Mouse (Mus musculus) stomach, embryonic 14.5 days (tissue): ENCODE data around the gene Ift81. TPM values are rescaled to one million over a fixed set of nuclear protein-coding genes. Genes with fewer than 3 reads are reported as not detected.
A peak's percentile ranks its signal among the peaks of the same experiment; 100 is the strongest.

Experiments
- ATAC-seq: fragments of 200-750 bp; cut with Nextera tagmentation; 2 replicates; pipeline ENCODE4 v1.8.0; 2017; ENCODE audit warnings: low read depth, moderate TSS enrichment; ENCODE audit not compliant: insufficient number of reproducible peaks, insufficient read depth, low FRiP score
- H3K27ac ChIP-seq: fragments of 300-500 bp; sonication (generic); 2 replicates; pipeline ENCODE4 v1.5.1; 2014; ENCODE audit warnings: mild to moderate bottlenecking, low read length, moderate library complexity, mixed read lengths
- H3K27me3 ChIP-seq: fragments of 300-500 bp; sonication (generic); 2 replicates; pipeline ENCODE4 v1.6.1; 2014; ENCODE audit warnings: low read length, control low read depth, mixed read lengths; ENCODE audit not compliant: control insufficient read depth, insufficient read depth
- H3K36me3 ChIP-seq: fragments of 300-500 bp; sonication (generic); 2 replicates; pipeline ENCODE4 v1.6.1; 2014; ENCODE audit warnings: mild to moderate bottlenecking, control low read depth, low read length, moderate library complexity, mixed read lengths; ENCODE audit not compliant: control insufficient read depth, insufficient read depth
- H3K4me1 ChIP-seq: fragments of 300-500 bp; sonication (generic); 2 replicates; pipeline ENCODE4 v1.6.1; 2014; ENCODE audit warnings: low read length, control low read depth, mixed read lengths; ENCODE audit not compliant: control insufficient read depth, insufficient read depth
- H3K4me2 ChIP-seq: fragments of 300-500 bp; sonication (generic); replicated peaks from 2 replicates; pipeline ENCODE4 v1.6.1; 2014; ENCODE audit warnings: low read depth, low read length, control low read depth
- H3K4me3 ChIP-seq: fragments of 300-500 bp; sonication (generic); 2 replicates; pipeline ENCODE4 v1.5.1; 2014; ENCODE audit warnings: low read depth, low read length, control low read depth
- H3K9ac ChIP-seq: fragments of 300-500 bp; sonication (generic); replicated peaks from 2 replicates; pipeline ENCODE4 v1.6.1; 2014; ENCODE audit warnings: low read depth, mild to moderate bottlenecking, control low read depth, low read length, moderate library complexity, mixed read lengths
- H3K9me3 ChIP-seq: fragments of 300-500 bp; sonication (generic); 2 replicates; pipeline ENCODE4 v1.6.1; 2016; ENCODE audit warnings: low read depth, low read length, control low read depth; ENCODE audit not compliant: control insufficient read depth
- WGBS: fragments of 180-500 bp; shearing (Covaris S2); extraction: QIAGEN DNeasy Blood & Tissue Kit; methylation state at CpG from one replicate; pipeline ENCODE4 v1.1.7; 2014; 5-methylcytosine and 5-hydroxymethylcytosine counted together
- polyA plus RNA-seq: library from polyadenylated mRNA; unstranded; fragments of >200 nt; fragmentation: Nextera tagmentation; extraction: Ambion mirVana; gene quantifications from 2 replicates; pipeline ENCODE4 v1.2.1, GENCODE M21; 2014

Gene Ift81
- polyA plus RNA-seq, 1 experiment from 2014 or later, result 50.8 TPM

- Histone ChIP-seq H3K4me2 (no peak overlapping the region), H3K4me3 (no peak overlapping the region), H3K9me3 (no peaks in the 10 kb centered on the region), H3K36me3 (no peaks in the 10 kb centered on the region), H3K4me1 (peaks cover 10% of the 10 kb centered on the region), H3K9ac (no peak overlapping the region), H3K27ac (peak overlapping the region; percentile 82), H3K27me3 (no peaks in the 10 kb centered on the region)
- ATAC-seq, result no peak
- WGBS, result 86% methylated on average over 5 of the region's 5 CpGs
These were observed 8.2 kb upstream of the Ift81 start for GRCm38 (mm10) chr5:122622526-122622925.

DNA sequence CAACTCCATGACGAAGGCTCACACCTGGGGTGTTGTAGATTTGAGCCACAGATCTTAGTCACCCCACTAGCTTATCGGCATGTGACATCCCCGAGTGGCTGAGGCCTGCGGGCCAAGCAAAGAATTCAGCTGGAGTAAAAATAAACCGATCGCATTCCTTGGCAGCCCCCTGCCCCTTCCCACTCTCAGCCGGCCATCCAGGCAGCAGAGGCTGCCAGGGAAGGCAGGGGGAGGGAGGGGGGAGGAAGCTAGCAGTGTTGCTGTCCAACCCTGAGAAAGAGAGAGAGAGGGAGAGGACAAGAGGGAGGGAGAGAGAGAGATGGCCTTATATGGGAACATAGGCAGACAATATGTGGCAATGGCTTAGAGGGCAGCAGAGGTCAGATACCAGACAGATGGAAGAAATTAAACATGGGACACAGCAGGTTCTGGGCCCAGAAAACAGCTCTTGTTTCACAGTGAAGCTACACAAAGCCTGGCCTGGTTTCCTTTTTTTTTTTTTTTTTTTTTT lies 7.1 kb upstream of the Ift81 start:
- peak; percentile 91 for ATAC-seq
- WGBS, result 7% methylated on average over 7 of the region's 7 CpGs
- H3K27ac ChIP-seq, result peak overlapping the region; percentile 82

DNA sequence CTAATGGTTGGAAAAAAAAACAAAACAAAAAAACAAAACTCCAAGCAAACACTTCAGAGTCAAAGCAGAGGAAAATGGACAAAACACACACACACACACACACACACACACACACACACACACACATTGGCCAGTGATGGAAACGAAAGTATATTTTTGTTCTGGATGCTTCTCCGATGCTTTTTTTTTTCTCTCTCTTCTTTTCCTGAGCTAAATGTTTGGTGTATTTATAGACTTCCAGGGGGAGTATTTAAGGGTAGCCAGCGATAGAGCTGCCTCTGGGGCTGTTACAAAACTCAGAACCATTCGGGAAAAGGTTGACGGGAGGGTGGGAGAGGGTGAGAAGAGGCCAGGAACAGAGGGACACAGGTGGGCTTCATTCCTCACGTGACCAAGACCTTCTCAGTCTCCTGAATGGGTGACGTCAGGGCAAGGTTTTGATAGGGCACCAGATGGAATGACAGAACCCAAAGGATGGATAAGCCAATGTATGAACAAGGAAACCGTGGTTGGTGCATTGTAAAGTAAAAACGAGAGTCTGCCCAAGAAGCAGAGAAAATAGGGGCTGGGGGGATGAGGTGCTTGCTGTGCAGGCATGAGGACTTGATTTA lies 5.5 kb upstream of the Ift81 start:
- Histone ChIP-seq H3K4me1 (peaks cover 10% of the 10 kb centered on the region), H3K4me3 (no peak overlapping the region), H3K9ac (no peak overlapping the region), H3K9me3 (no peaks in the 10 kb centered on the region), H3K27ac (no peak overlapping the region), H3K4me2 (no peak overlapping the region), H3K36me3 (no peaks in the 10 kb centered on the region), H3K27me3 (no peaks in the 10 kb centered on the region)
- no peak for ATAC-seq
- WGBS, result 76% methylated on average over 9 of the region's 9 CpGs

More for the DNA sequence above, 7.1 kb upstream of the Ift81 start:
- Histone ChIP-seq H3K27me3 (no peaks in the 10 kb centered on the region), H3K9me3 (no peaks in the 10 kb centered on the region), H3K4me2 (no peak overlapping the region), H3K36me3 (no peaks in the 10 kb centered on the region), H3K4me1 (peaks cover 10% of the 10 kb centered on the region), H3K4me3 (no peak overlapping the region), H3K9ac (no peak overlapping the region)

- peaks cover 13% of the 10 kb centered on the region for H3K4me1 ChIP-seq
- ATAC-seq, result no peak
- H3K9me3 ChIP-seq, result no peaks in the 10 kb centered on the region
- 58% methylated on average over 5 of the region's 5 CpGs for WGBS
- H3K9ac ChIP-seq, result no peak overlapping the region
- no peak overlapping the region for H3K4me2 ChIP-seq
- H3K27ac ChIP-seq, result no peak overlapping the region
- no peaks in the 10 kb centered on the region for H3K36me3 ChIP-seq
- no peak overlapping the region for H3K4me3 ChIP-seq
- no peaks in the 10 kb centered on the region for H3K27me3 ChIP-seq
These were observed 3.4 kb upstream of the Ift81 start for GRCm38 (mm10) chr5:122617718-122618117.

GRCm38 (mm10) chr5:122611651-122612050 lies 2.7 kb downstream of the Ift81 start:
- WGBS, result 52% methylated on average over 5 of the region's 5 CpGs
- Histone ChIP-seq H3K9me3 (no peaks in the 10 kb centered on the region), H3K4me1 (peaks cover 7% of the 10 kb centered on the region; the same call in 1 of the 2 replicates), H3K36me3 (peaks cover 21% of the 10 kb centered on the region), H3K4me2 (no peak overlapping the region), H3K4me3 (no peak overlapping the region), H3K9ac (no peak overlapping the region), H3K27ac (no peak overlapping the region), H3K27me3 (no peaks in the 10 kb centered on the region)
- no peak for ATAC-seq

DNA sequence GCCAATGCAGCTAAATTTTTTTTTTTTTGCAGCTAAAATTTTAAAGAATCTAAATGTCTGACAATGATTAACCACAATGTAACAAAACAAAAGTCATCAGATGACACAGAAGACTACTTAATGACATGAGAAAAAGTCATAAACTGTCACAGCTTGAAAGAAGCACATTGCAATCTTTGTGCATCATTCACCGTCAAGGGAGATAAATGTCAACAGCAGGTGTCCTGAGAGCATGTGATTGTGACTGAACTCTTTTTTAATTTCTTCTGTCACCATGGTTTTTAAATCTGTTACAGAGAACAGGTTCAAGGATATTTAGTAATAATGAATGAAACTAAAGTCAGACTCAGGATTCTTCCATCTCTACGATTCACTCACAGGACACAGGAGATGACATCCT lies 9.4 kb downstream of the Ift81 start:
- ATAC-seq, result no peak
- H3K9ac ChIP-seq, result no peak overlapping the region
- H3K27me3 ChIP-seq, result no peaks in the 10 kb centered on the region
- WGBS, result 90% methylated on average over 2 of the region's 2 CpGs
- H3K36me3 ChIP-seq, result peaks cover 40% of the 10 kb centered on the region
- no peak overlapping the region for H3K4me2 ChIP-seq
- H3K4me3 ChIP-seq, result no peak overlapping the region
- H3K9me3 ChIP-seq, result no peaks in the 10 kb centered on the region
- peaks cover 5% of the 10 kb centered on the region; the same call in 1 of the 2 replicates for H3K4me1 ChIP-seq
- no peak overlapping the region for H3K27ac ChIP-seq

DNA sequence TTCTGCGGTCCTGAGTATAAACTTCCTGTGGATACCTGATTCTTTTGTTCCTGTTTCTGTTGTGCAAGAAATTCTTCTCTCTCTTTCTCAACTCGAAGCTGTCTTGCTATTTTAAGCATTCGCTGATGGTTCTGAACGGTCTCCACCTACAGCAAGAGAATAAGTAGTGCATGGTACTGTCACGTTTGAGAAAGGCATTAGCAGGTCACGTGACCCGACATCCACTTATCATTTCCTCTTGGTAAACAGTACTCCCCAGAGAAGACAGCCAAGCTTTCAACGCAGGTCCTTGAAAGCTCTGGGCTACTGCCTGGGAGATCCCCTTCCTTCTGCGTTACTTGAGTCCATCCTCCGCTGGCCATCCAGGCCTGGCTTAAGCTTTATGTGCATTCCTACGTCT lies 12.1 kb downstream of the Ift81 start:
- Histone ChIP-seq H3K9ac (no peak overlapping the region), H3K4me1 (peaks cover 5% of the 10 kb centered on the region; the same call in 1 of the 2 replicates), H3K4me2 (no peak overlapping the region), H3K36me3 (peaks cover 24% of the 10 kb centered on the region), H3K27me3 (no peaks in the 10 kb centered on the region), H3K9me3 (no peaks in the 10 kb centered on the region), H3K4me3 (no peak overlapping the region), H3K27ac (peak overlapping the region; percentile 21; the same call in 1 of the 2 replicates)
- no peak for ATAC-seq
- WGBS, result 28% methylated on average over 11 of the region's 11 CpGs

GRCm38 (mm10) chr5:122595470-122595869 lies 18.8 kb downstream of the Ift81 start:
- Histone ChIP-seq H3K9me3 (no peaks in the 10 kb centered on the region), H3K4me2 (no peak overlapping the region), H3K27me3 (no peaks in the 10 kb centered on the region), H3K36me3 (peaks cover 16% of the 10 kb centered on the region), H3K27ac (no peak overlapping the region), H3K4me3 (no peak overlapping the region), H3K4me1 (no peaks in the 10 kb centered on the region), H3K9ac (no peak overlapping the region)
- no peak for ATAC-seq
- 58% methylated on average over 4 of the region's 4 CpGs for WGBS

GRCm38 (mm10) chr5:122589891-122590290 lies 24.4 kb downstream of the Ift81 start:
- H3K36me3 ChIP-seq, result peaks cover 11% of the 10 kb centered on the region; the same call in 1 of the 2 replicates
- no peak overlapping the region for H3K27ac ChIP-seq
- no peaks in the 10 kb centered on the region for H3K9me3 ChIP-seq
- no peaks in the 10 kb centered on the region for H3K27me3 ChIP-seq
- WGBS, result 79% methylated on average over 4 of the region's 4 CpGs
- H3K9ac ChIP-seq, result no peak overlapping the region
- no peak for ATAC-seq
- H3K4me1 ChIP-seq, result no peaks in the 10 kb centered on the region
- H3K4me2 ChIP-seq, result no peak overlapping the region
- no peak overlapping the region for H3K4me3 ChIP-seq
